Mouse (Mus musculus): ENCODE measurements around the gene Hmcn2. TPM values are rescaled to one million over a fixed set of nuclear protein-coding genes. Genes with fewer than 3 reads are reported as not detected.

Hmcn2 gene
- total and polyA plus RNA-seq, 3 experiments: 1.0 to 5.7 (median 2.1) TPM

GRCm38 (mm10) chr2:31337706-31338330, 23.6 kb downstream of the Hmcn2 start:
- H3K27me3 ChIP-seq (replicated peaks): peaks cover 93% of the 10 kb centered on the region
- in situ Hi-C loops (cut with MboI; ENCODE audit: low pct_ligation_motif_present, low pct_unique_long_range_greater_than_20kb, low sequenced_read_pairs): no loop called here

GRCm38 (mm10) chr2:31339826-31340225, 25.6 kb downstream of the Hmcn2 start:
- H3K9me3 ChIP-seq (replicated peaks; ENCODE audit: low read length): peaks cover 7% of the 10 kb centered on the region
- H3K79me2 ChIP-seq (replicated peaks; ENCODE audit: control insufficient read depth, extremely low read depth, insufficient read depth, poor library complexity, severe bottlenecking): no peaks in the 10 kb centered on the region
- no peak overlapping the region for H3K9ac ChIP-seq (ENCODE audit: insufficient read depth, low read depth)
- no peaks in the 10 kb centered on the region for H3K36me3 ChIP-seq (replicated peaks in 1 of 2; ENCODE audit: control insufficient read depth in 1 of 2, insufficient read depth in 1 of 2, low read length in 1 of 2)
- H3K27ac ChIP-seq (ENCODE audit: insufficient read depth, low read depth): no peak overlapping the region
- no peak for DNase-seq (ENCODE audit: extremely low read depth)
- no peak overlapping the region for H3K4me2 ChIP-seq (ENCODE audit: insufficient read depth, low read depth, poor library complexity, severe bottlenecking)
- dilution Hi-C loops (cut with MboI; ENCODE audit: extremely low pct_ligation_motif_present, extremely low pct_unique_long_range_greater_than_20kb, low sequenced_read_pairs) (no loop called here), in situ Hi-C loops (cut with MboI; ENCODE audit: low pct_ligation_motif_present, low pct_unique_long_range_greater_than_20kb, low sequenced_read_pairs) (no loop called here)
- H3K4me3 ChIP-seq (replicated peaks in 1 of 3; ENCODE audit: low read depth in 2 of 3, low read length in 2 of 3, poor library complexity in 1 of 3): no peak overlapping the region
- TF ChIP-seq TBP (conservative IDR thresholded peaks at IDR 0.05; ENCODE audit: low read depth, low read length) (no peak), MAZ (IDR thresholded peaks at IDR 0.05; ENCODE audit: low read depth, low read length) (no peak), HCFC1 (IDR thresholded peaks at IDR 0.05; ENCODE audit: low read depth, low read length) (no peak), UBTF (IDR thresholded peaks at IDR 0.05; ENCODE audit: low read depth, low read length) (no peak), RAD21 (IDR thresholded peaks at IDR 0.05; ENCODE audit: low read depth, low read length) (no peak), GABPA (IDR thresholded peaks at IDR 0.05; ENCODE audit: insufficient replicate concordance, low read depth, low read length) (no peak), ZKSCAN1 (IDR thresholded peaks at IDR 0.05; ENCODE audit: borderline replicate concordance, low read depth, low read length) (no peak), PAX5 (IDR thresholded peaks at IDR 0.05; ENCODE audit: low read length) (no peak)
- no peaks in the 10 kb centered on the region for H3K4me1 ChIP-seq (ENCODE audit: control insufficient read depth in 1 of 2, insufficient read depth in 2 of 2)
- H3K27me3 ChIP-seq (replicated peaks): peaks cover 88% of the 10 kb centered on the region

More at GRCm38 (mm10) chr2:31337706-31338330, 23.6 kb downstream of the Hmcn2 start:
- Histone ChIP-seq H3K79me2 (replicated peaks; ENCODE audit: control insufficient read depth, extremely low read depth, insufficient read depth, poor library complexity, severe bottlenecking) (no peaks in the 10 kb centered on the region), H3K9ac (ENCODE audit: insufficient read depth, low read depth) (no peak overlapping the region), H3K4me1 (ENCODE audit: control insufficient read depth in 1 of 2, insufficient read depth in 2 of 2) (no peaks in the 10 kb centered on the region), H3K36me3 (replicated peaks in 1 of 2; ENCODE audit: control insufficient read depth in 1 of 2, insufficient read depth in 1 of 2, low read length in 1 of 2) (no peaks in the 10 kb centered on the region), H3K9me3 (replicated peaks; ENCODE audit: low read length) (no peaks in the 10 kb centered on the region), H3K4me2 (ENCODE audit: insufficient read depth, low read depth, poor library complexity, severe bottlenecking) (no peak overlapping the region), H3K27ac (ENCODE audit: insufficient read depth, low read depth) (no peak overlapping the region), H3K4me3 (replicated peaks in 1 of 3; ENCODE audit: low read depth in 2 of 3, low read length in 2 of 3, poor library complexity in 1 of 3) (no peak overlapping the region)
- TF ChIP-seq NELFE (IDR thresholded peaks at IDR 0.05; ENCODE audit: low read depth, low read length) (no peak), CHD2 (IDR thresholded peaks at IDR 0.05; ENCODE audit: low read length) (no peak), ZNF384 (IDR thresholded peaks at IDR 0.05; ENCODE audit: low read depth, low read length) (no peak), USF1 (IDR thresholded peaks at IDR 0.05; ENCODE audit: low read depth, low read length) (no peak), UBTF (IDR thresholded peaks at IDR 0.05; ENCODE audit: low read depth, low read length) (no peak), TBP (conservative IDR thresholded peaks at IDR 0.05; ENCODE audit: low read depth, low read length) (no peak), USF2 (conservative IDR thresholded peaks at IDR 0.05; ENCODE audit: low read depth, low read length) (no peak), RCOR1 (conservative IDR thresholded peaks at IDR 0.05; ENCODE audit: low read depth, low read length) (no peak), POLR2A (IDR thresholded peaks at IDR 0.05; ENCODE audit: low read depth, low read length) (no peak), MEF2A (IDR thresholded peaks at IDR 0.05; ENCODE audit: borderline replicate concordance, low read depth, low read length) (no peak), CHD1 (IDR thresholded peaks at IDR 0.05; ENCODE audit: low read depth, low read length) (no peak), GABPA (IDR thresholded peaks at IDR 0.05; ENCODE audit: insufficient replicate concordance, low read depth, low read length) (no peak), ZC3H11A (IDR thresholded peaks at IDR 0.05; ENCODE audit: low read depth, low read length) (no peak), ZKSCAN1 (IDR thresholded peaks at IDR 0.05; ENCODE audit: borderline replicate concordance, low read depth, low read length) (no peak), POLR2AphosphoS2 (IDR thresholded peaks at IDR 0.05; ENCODE audit: low read depth, low read length) (no peak)
- DNase-seq (ENCODE audit: extremely low read depth): no peak
- dilution Hi-C loops (cut with MboI; ENCODE audit: extremely low pct_ligation_motif_present, extremely low pct_unique_long_range_greater_than_20kb, low sequenced_read_pairs): no loop called here
